Mouse (Mus musculus) cortical plate, adult 2 months (tissue): ENCODE results near the gene Pex11a.

Source experiments
- CTCF ChIP-seq: fragments of 200-500 bp; IDR thresholded peaks from 2 replicates; pipeline ENCODE4 v1.5.1; 2011; ENCODE audit warnings: mild to moderate bottlenecking, control low read depth, low read length; ENCODE audit not compliant: insufficient read depth; ENCODE audit errors: extremely low read depth
- POLR2A ChIP-seq: fragments of 200-500 bp; IDR thresholded peaks from 2 replicates; pipeline ENCODE4 v1.6.1; 2011; ENCODE audit warnings: mild to moderate bottlenecking, low read length, control low read depth; ENCODE audit not compliant: insufficient read depth; ENCODE audit errors: extremely low read depth

GRCm38 (mm10) chr7:79721386-79721977 lies 21.4 kb downstream of the Pex11a start:
- TF ChIP-seq POLR2A (peak; percentile 19; the same call in 1 of the 2 replicates), CTCF (no peak)
